Mouse (Mus musculus): ENCODE data around the gene Hmg20a. TPM values are rescaled to one million over a fixed set of nuclear protein-coding genes. Genes with fewer than 3 reads are reported as not detected.

Hmg20a gene
- polyA plus RNA-seq, 1 experiment from 2014 or later, result 64.3 TPM

DNA sequence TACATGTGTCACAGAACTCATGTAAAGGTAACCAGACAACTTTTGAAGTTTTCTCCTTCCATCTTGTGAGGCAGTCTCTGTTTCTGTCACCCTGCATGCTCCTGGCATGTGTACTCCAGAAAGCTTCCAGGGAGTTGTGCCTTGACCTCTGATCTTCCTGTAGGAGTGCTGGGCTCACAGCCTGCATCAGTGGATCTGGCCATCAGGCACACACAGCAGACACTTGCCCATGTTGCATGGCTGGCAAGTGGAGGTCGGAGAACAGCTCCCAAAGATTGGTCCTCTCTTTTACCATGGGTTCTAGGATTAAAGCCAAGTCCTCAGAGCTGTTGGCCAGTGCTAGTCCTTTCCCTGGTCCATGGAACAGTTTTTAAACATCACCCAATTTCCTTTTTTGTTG lies 44.2 kb downstream of the Hmg20a start:
- Histone ChIP-seq H3K9me3 (ENCODE audit: control insufficient read depth, low read length) (no peaks in the 10 kb centered on the region), H3K4me1 (ENCODE audit: control insufficient read depth, insufficient read depth, low read length) (peaks cover 25% of the 10 kb centered on the region), H3K4me3 (ENCODE audit: low read length) (no peak overlapping the region), H3K36me3 (ENCODE audit: control insufficient read depth, insufficient read depth, low read length) (no peaks in the 10 kb centered on the region), H3K4me2 (replicated peaks; ENCODE audit: low read depth, low read length) (no peak overlapping the region), H3K27ac (ENCODE audit: low read depth, low read length) (peak overlapping the region; percentile 32; the same call in 1 of the 2 replicates), H3K27me3 (ENCODE audit: control insufficient read depth, insufficient read depth, low read length) (no peaks in the 10 kb centered on the region), H3K9ac (ENCODE audit: low read depth, low read length) (no peak overlapping the region)
- no peak for ATAC-seq (ENCODE audit: low FRiP score, low TSS enrichment)
- WGBS, result 86% methylated on average over 1 of the region's 1 CpGs

DNA sequence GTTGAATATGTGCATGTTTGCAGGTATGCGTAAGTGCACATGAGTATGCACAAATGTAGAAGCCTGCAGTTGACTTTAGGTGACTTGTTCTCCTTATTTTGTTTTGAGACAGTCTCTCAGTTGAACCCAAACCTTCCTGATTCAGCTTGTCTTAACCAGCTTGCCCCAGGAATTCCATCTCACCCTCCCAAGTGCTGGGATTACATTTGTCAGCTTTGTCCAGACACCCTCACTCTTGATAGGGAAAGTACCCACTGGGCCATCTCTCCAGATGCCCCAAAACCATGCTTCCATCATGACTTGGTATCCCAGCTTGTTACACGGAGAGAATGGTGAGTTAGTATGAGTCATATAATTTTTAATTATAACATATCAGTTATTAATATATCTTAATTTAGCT lies 44.6 kb downstream of the Hmg20a start:
- no peaks in the 10 kb centered on the region for H3K36me3 ChIP-seq (ENCODE audit: control insufficient read depth, insufficient read depth, low read length)
- peaks cover 25% of the 10 kb centered on the region for H3K4me1 ChIP-seq (ENCODE audit: control insufficient read depth, insufficient read depth, low read length)
- no peak for ATAC-seq (ENCODE audit: low FRiP score, low TSS enrichment)
- H3K27me3 ChIP-seq (ENCODE audit: control insufficient read depth, insufficient read depth, low read length), result no peaks in the 10 kb centered on the region
- H3K9me3 ChIP-seq (ENCODE audit: control insufficient read depth, low read length), result no peaks in the 10 kb centered on the region
- no peak overlapping the region for H3K9ac ChIP-seq (ENCODE audit: low read depth, low read length)
- WGBS, result 96% methylated on average over 2 of the region's 2 CpGs
- no peak overlapping the region for H3K4me3 ChIP-seq (ENCODE audit: low read length)
- peak overlapping the region; percentile 32; the same call in 1 of the 2 replicates for H3K27ac ChIP-seq (ENCODE audit: low read depth, low read length)
- H3K4me2 ChIP-seq (replicated peaks; ENCODE audit: low read depth, low read length), result no peak overlapping the region

DNA sequence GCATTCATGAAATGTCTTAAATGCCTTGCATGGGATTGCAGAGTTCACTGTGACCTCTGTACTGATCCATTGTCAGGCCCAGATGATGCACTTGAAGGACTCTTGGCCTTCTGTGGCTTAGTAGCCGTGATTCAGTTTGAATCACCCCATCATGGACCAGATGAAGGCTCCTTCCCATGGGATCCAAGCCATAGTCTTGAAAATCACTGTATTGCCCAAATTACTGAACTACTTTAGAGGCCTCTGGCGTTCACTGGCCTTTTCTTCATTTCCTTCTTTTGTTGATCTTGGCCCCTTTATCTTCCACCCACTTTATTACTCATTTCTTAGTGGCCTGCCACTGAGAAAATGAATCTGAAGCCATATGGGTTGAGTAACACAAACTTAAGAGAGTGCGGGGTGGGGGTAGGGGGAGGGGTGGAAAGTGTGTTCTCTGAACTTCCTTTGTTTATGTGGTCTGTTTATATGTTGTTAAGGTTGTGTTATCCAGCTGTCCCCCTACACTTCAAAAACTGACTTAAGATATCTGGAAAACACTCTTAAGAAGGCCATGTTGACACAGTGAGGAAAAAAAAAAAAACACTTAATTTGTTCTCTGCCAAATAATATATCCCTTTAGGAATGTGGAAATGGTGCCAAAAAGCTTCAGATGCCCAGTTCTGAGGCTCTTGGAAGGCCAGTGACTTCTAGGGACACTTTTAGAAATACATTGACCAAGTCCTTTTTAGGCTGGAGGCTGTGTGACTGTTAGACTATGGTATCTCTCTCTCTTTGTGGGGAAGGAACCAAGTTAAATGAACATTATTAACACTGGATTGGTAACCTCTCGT lies 45.5 kb downstream of the Hmg20a start:
- 40% methylated on average over 4 of the region's 4 CpGs for WGBS
- H3K27ac ChIP-seq (ENCODE audit: low read depth, low read length), result peak overlapping the region; percentile 33; the same call in 1 of the 2 replicates
- peaks cover 25% of the 10 kb centered on the region for H3K4me1 ChIP-seq (ENCODE audit: control insufficient read depth, insufficient read depth, low read length)
- H3K36me3 ChIP-seq (ENCODE audit: control insufficient read depth, insufficient read depth, low read length), result no peaks in the 10 kb centered on the region; the same call in 1 of the 2 replicates
- H3K27me3 ChIP-seq (ENCODE audit: control insufficient read depth, insufficient read depth, low read length), result no peaks in the 10 kb centered on the region
- no peak overlapping the region for H3K4me3 ChIP-seq (ENCODE audit: low read length)
- H3K9ac ChIP-seq (ENCODE audit: low read depth, low read length), result no peak overlapping the region
- H3K4me2 ChIP-seq (replicated peaks; ENCODE audit: low read depth, low read length), result no peak overlapping the region
- peak; percentile 62 for ATAC-seq (ENCODE audit: low FRiP score, low TSS enrichment)
- no peaks in the 10 kb centered on the region for H3K9me3 ChIP-seq (ENCODE audit: control insufficient read depth, low read length)

DNA sequence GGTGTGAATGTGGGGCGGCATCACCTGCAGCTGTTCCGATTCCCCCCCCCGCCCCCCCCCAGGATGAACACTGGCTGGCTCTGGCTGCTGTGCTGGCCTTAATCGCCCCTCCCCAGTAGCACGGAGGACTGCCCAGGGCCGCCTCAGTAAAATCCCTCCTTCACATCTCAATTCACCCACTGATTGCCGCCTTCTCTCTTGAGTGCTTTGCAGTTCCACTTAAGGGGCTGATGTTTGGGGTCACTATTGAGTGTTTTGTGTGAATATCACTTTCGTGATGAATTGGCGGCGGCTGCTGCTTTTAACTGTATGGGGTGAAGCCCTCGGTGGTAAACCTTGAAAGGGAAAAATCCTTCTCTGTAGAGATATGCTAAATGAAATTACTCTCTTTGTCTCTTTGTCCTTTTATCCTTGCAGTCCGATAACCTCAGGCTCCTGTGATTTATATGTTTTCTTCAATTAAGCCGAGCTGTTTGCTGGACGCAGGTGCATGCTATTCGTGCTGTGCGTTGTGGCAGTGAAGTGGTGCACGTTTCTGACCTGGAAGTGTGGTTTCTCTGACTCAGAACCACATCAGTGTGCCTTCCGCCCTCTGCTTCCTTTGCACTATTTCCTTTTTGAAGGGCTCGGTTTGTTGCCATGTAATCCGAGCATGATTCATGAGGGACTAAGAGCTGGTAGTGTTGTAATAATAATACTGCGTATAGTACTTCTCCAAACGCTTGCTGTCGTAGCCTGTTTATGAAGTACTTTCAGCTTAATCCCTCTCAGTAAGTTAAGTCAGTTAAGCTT lies 46.6 kb downstream of the Hmg20a start:
- H3K9me3 ChIP-seq (ENCODE audit: control insufficient read depth, low read length), result no peaks in the 10 kb centered on the region
- H3K4me2 ChIP-seq (replicated peaks; ENCODE audit: low read depth, low read length), result peak overlapping the region; percentile 13; the same call in 1 of the 2 replicates
- H3K4me1 ChIP-seq (ENCODE audit: control insufficient read depth, insufficient read depth, low read length), result peaks cover 31% of the 10 kb centered on the region

DNA sequence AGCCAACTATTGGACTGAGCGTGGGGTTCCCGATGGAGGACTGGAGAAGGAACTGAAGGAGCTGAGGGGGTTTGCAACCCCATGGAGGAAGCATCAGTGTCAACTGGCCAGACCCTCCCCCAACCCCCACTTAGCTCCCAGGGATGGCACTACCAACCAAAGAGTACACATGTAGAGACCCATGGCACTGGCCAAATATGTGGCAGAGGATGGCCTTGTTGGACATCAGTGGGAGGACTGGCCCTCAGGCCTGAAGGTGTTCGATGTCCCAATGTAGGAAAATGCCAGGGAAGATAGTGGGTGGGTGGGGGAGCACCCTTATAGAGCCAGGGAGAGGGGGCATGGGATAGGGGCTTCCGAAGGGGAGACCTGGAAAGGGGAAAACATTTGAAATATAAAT lies 47.8 kb downstream of the Hmg20a start:
- H3K27me3 ChIP-seq (ENCODE audit: control insufficient read depth, insufficient read depth, low read length), result no peaks in the 10 kb centered on the region
- no peak overlapping the region for H3K4me3 ChIP-seq (ENCODE audit: low read length)
- H3K27ac ChIP-seq (ENCODE audit: low read depth, low read length), result no peak overlapping the region
- H3K9me3 ChIP-seq (ENCODE audit: control insufficient read depth, low read length), result no peaks in the 10 kb centered on the region
- H3K9ac ChIP-seq (ENCODE audit: low read depth, low read length), result no peak overlapping the region
- 96% methylated on average over 4 of the region's 4 CpGs for WGBS
- H3K36me3 ChIP-seq (ENCODE audit: control insufficient read depth, insufficient read depth, low read length), result peaks cover 8% of the 10 kb centered on the region; the same call in 1 of the 2 replicates
- peaks cover 35% of the 10 kb centered on the region for H3K4me1 ChIP-seq (ENCODE audit: control insufficient read depth, insufficient read depth, low read length)
- no peak for ATAC-seq (ENCODE audit: low FRiP score, low TSS enrichment)
- H3K4me2 ChIP-seq (replicated peaks; ENCODE audit: low read depth, low read length), result no peak overlapping the region

More for the DNA sequence above, 46.6 kb downstream of the Hmg20a start:
- Histone ChIP-seq H3K9ac (ENCODE audit: low read depth, low read length) (peak overlapping the region; percentile 8; the same call in 1 of the 2 replicates), H3K36me3 (ENCODE audit: control insufficient read depth, insufficient read depth, low read length) (peaks cover 8% of the 10 kb centered on the region; the same call in 1 of the 2 replicates), H3K27me3 (ENCODE audit: control insufficient read depth, insufficient read depth, low read length) (no peaks in the 10 kb centered on the region), H3K4me3 (ENCODE audit: low read length) (no peak overlapping the region), H3K27ac (ENCODE audit: low read depth, low read length) (peak overlapping the region; percentile 33)
- 0 out of 2 replicates have a peak, but pooled peaks have one; percentile 16 for ATAC-seq (ENCODE audit: low FRiP score, low TSS enrichment)
- 7% methylated on average over 23 of the region's 23 CpGs for WGBS

DNA sequence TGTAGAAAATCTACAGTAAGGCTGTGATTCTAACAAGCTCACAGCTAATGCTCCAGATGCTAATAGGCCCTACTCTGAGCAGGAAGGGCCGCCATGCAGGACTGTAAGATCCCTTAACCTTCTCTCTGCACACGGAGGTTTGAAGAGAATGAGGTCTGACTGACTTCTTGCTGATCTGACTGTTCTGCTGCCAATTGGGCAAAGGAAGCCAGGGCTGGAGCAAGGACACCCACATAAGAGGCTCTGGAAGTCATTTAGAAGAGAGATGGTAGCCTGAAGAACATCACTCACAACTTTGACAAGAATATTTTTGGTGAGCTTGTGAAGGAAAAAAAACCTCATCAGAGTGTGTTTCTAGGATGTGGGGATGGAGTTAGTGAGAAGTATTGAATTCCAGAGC lies 51.2 kb downstream of the Hmg20a start:
- 55% methylated on average over 2 of the region's 2 CpGs for WGBS
- H3K9me3 ChIP-seq (ENCODE audit: control insufficient read depth, low read length), result no peaks in the 10 kb centered on the region
- no peaks in the 10 kb centered on the region for H3K27me3 ChIP-seq (ENCODE audit: control insufficient read depth, insufficient read depth, low read length)
- no peak overlapping the region for H3K9ac ChIP-seq (ENCODE audit: low read depth, low read length)
- ATAC-seq (ENCODE audit: low FRiP score, low TSS enrichment), result no peak
- H3K4me1 ChIP-seq (ENCODE audit: control insufficient read depth, insufficient read depth, low read length), result peaks cover 24% of the 10 kb centered on the region
- no peak overlapping the region for H3K4me2 ChIP-seq (replicated peaks; ENCODE audit: low read depth, low read length)
- H3K4me3 ChIP-seq (ENCODE audit: low read length), result no peak overlapping the region
- H3K36me3 ChIP-seq (ENCODE audit: control insufficient read depth, insufficient read depth, low read length), result peaks cover 12% of the 10 kb centered on the region
- H3K27ac ChIP-seq (ENCODE audit: low read depth, low read length), result no peak overlapping the region

DNA sequence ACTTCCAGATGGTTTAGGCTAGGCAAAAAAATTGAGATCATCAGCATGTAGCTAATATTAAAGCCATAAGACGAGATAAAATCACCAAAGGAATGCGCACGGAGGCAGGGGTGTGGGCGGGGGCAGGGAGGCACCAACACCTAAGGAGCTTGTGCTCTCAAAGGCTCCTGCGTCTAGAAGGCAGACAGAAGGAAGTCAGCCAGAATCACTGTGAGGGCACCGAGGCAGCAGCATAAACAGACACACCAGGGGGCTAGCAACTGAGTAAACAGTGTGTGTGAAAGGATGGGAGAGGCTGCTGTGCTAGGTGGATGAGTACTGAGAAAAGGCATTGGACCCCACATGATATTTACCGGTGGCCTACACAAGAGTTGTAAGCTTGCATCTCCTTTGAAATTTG lies 51.9 kb downstream of the Hmg20a start:
- peaks cover 12% of the 10 kb centered on the region for H3K36me3 ChIP-seq (ENCODE audit: control insufficient read depth, insufficient read depth, low read length)
- H3K9ac ChIP-seq (ENCODE audit: low read depth, low read length), result no peak overlapping the region
- H3K4me2 ChIP-seq (replicated peaks; ENCODE audit: low read depth, low read length), result no peak overlapping the region
- H3K9me3 ChIP-seq (ENCODE audit: control insufficient read depth, low read length), result no peaks in the 10 kb centered on the region
- H3K4me3 ChIP-seq (ENCODE audit: low read length), result no peak overlapping the region
- peaks cover 17% of the 10 kb centered on the region for H3K4me1 ChIP-seq (ENCODE audit: control insufficient read depth, insufficient read depth, low read length)
- no peaks in the 10 kb centered on the region for H3K27me3 ChIP-seq (ENCODE audit: control insufficient read depth, insufficient read depth, low read length)
- H3K27ac ChIP-seq (ENCODE audit: low read depth, low read length), result no peak overlapping the region
- ATAC-seq (ENCODE audit: low FRiP score, low TSS enrichment), result no peak
- 32% methylated on average over 7 of the region's 7 CpGs for WGBS

DNA sequence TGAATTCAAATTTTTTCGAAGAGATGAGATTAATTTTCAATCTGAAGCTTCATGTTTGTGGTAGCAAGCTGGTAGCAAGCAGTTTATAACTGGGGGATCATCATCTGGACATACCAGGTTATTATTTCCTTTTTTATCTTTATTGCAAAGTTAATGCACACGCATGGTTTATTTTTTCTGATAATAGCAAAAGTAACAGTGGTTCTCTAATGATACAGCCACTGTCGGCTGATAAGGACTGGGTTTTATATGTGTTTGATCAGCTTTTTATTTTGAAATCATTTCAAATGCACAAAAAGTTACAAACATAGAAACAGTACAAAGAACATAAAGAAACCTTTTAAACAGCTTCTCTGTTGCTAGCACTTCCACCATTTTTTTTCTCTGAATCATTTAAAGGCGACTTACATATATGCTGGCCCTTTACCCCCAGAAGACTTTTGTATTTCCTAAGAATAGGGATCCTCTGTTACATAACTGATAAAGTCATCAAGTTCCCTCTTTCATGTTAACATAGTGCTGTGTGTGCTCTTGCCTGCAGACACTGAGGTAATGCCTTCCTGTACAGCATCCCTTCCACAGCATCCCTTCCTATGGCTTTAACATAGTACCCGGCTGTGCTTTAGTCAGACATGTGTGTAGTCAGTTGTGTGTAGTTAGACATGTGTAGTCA lies 60.7 kb downstream of the Hmg20a start:
- H3K36me3 ChIP-seq (ENCODE audit: control insufficient read depth, insufficient read depth, low read length), result peaks cover 27% of the 10 kb centered on the region; the same call in 1 of the 2 replicates

More for the DNA sequence above, 60.7 kb downstream of the Hmg20a start:
- H3K9ac ChIP-seq (ENCODE audit: low read depth, low read length), result no peak overlapping the region
- ATAC-seq (ENCODE audit: low FRiP score, low TSS enrichment), result no peak
- H3K27me3 ChIP-seq (ENCODE audit: control insufficient read depth, insufficient read depth, low read length), result no peaks in the 10 kb centered on the region
- 85% methylated on average over 5 of the region's 5 CpGs for WGBS
- no peak overlapping the region for H3K27ac ChIP-seq (ENCODE audit: low read depth, low read length)
- H3K4me1 ChIP-seq (ENCODE audit: control insufficient read depth, insufficient read depth, low read length), result 0 out of 2 replicates have a peak, but pooled peaks cover 3% of the 10 kb centered on the region
- no peak overlapping the region for H3K4me2 ChIP-seq (replicated peaks; ENCODE audit: low read depth, low read length)
- H3K9me3 ChIP-seq (ENCODE audit: control insufficient read depth, low read length), result no peaks in the 10 kb centered on the region
- H3K4me3 ChIP-seq (ENCODE audit: low read length), result no peak overlapping the region

All from kidney, embryonic 14.5 days (tissue).